Comparison of ENCODE assay signal across 22 mouse cellular contexts in the genomic region with DNA sequence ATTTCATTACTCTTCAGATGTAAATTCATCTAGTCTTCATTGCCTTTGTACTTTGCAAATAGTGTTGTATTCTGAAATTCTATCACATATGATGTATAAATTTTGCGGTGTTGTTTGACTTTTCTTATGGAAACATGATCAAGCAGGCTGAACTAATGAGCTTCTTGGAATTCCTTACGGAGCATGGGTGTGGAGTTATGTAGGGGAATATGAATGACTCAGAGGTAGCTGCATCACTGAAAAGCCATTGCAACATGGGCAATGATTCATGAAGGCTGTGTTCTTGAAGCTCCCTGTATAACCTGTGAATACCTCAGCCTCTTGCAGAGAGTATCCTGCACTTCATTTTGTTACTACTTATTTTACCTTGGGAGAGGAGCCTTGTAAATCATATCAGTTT. TPM values are rescaled to one million over a fixed set of nuclear protein-coding genes. Genes with fewer than 3 reads are reported as not detected.
DNase-seq lines count a peak whose midpoint lies in the region; ATAC-seq and TF ChIP-seq lines count a peak whose summit lies in the region.
"Had no signal": no experiment of that assay in that cellular context is flagged by ENCODE, and none has a peak within 500 bp of the region (broad histone marks: within the 10 kb centered on the region; RNA-seq: fewer than 3 reads in every experiment).

No protein-coding gene starts in this region.

- peak; percentile 9 to 24 for DNase-seq in adrenal gland, postnatal 36 days
- DNase-seq in adrenal gland, postnatal 4 days (ENCODE audit: low spot score in 2 of 2), result no peak
- peak; percentile 11 for DNase-seq in brain, adult 2 months (ENCODE audit: low read depth, low spot score)
- DNase-seq in heart, adult 9 months (ENCODE audit: low spot score in 2 of 2), result no peak
- no peak for DNase-seq in heart, postnatal 36 days
- DNase-seq: cerebellum, adult 18-20 months; cerebellum, adult 9-11 months; cerebellum, postnatal 36 days; forebrain, postnatal 0 days; gastrocnemius, postnatal 25 days; heart, postnatal 14 days; kidney, adult 2 months had no signal

- H3K36me3 ChIP-seq in C2C12 (ENCODE audit: control insufficient read depth, insufficient read depth), result peaks cover 9% of the 10 kb centered on the region
- peaks cover 30% of the 10 kb centered on the region for H3K36me3 ChIP-seq in kidney, embryonic 15.5 days
- H3K36me3 ChIP-seq: hindbrain, embryonic 15.5 days had no signal

- peaks cover 52% of the 10 kb centered on the region for H3K79me2 ChIP-seq in C2C12 (ENCODE audit: control insufficient read depth, insufficient read depth)

- H3ac ChIP-seq in C2C12 (ENCODE audit: control insufficient read depth, insufficient read length, low read depth), result no peak overlapping the region

- H3K4me1 ChIP-seq in kidney, embryonic 15.5 days, result peaks cover 6% of the 10 kb centered on the region
- H3K4me1 ChIP-seq: embryonic facial prominence, embryonic 13.5 days had no signal

- no peak overlapping the region for H3K9ac ChIP-seq in kidney, embryonic 15.5 days
- H3K9ac ChIP-seq: embryonic facial prominence, embryonic 13.5 days; forebrain, embryonic 13.5 days; forebrain, postnatal 0 days; hindbrain, embryonic 15.5 days had no signal

- no peaks in the 10 kb centered on the region for H3K27me3 ChIP-seq in C2C12 (ENCODE audit: control insufficient read depth, insufficient read depth, insufficient read length)
- no peaks in the 10 kb centered on the region for H3K27me3 ChIP-seq in kidney, embryonic 15.5 days
- H3K27me3 ChIP-seq: embryonic facial prominence, embryonic 13.5 days; forebrain, embryonic 13.5 days; hindbrain, embryonic 15.5 days had no signal

- no peak overlapping the region for H3K27ac ChIP-seq in kidney, embryonic 15.5 days
- H3K27ac ChIP-seq: embryonic facial prominence, embryonic 13.5 days; forebrain, embryonic 13.5 days; hindbrain, embryonic 15.5 days had no signal

- ATAC-seq in kidney, embryonic 15.5 days (replicated peaks; ENCODE audit: low FRiP score), result no peak
- ATAC-seq: activated CD4-positive, CD25-positive, alpha-beta regulatory T cell, adult 4 months; forebrain, embryonic 13.5 days; forebrain, postnatal 0 days; intestine, embryonic 16.5 days had no signal

- no peak overlapping the region for H3K4me3 ChIP-seq in C2C12 (ENCODE audit: insufficient read depth, poor library complexity, severe bottlenecking)
- no peak overlapping the region for H3K4me3 ChIP-seq in kidney, embryonic 15.5 days (replicated peaks)
- H3K4me3 ChIP-seq: embryonic facial prominence, embryonic 13.5 days; forebrain, embryonic 13.5 days; hindbrain, embryonic 15.5 days had no signal

- no peak for TF ChIP-seq CTCF in C2C12 (IDR thresholded peaks at IDR 0.05; ENCODE audit: control insufficient read depth, insufficient read depth, insufficient read length)

- H3K9me3 ChIP-seq in kidney, embryonic 15.5 days (replicated peaks), result no peaks in the 10 kb centered on the region
- H3K9me3 ChIP-seq: embryonic facial prominence, embryonic 13.5 days; forebrain, embryonic 13.5 days; hindbrain, embryonic 15.5 days had no signal

- no peak overlapping the region for H3K4me2 ChIP-seq in kidney, embryonic 15.5 days
- H3K4me2 ChIP-seq: embryonic facial prominence, embryonic 13.5 days; forebrain, embryonic 13.5 days; hindbrain, embryonic 15.5 days had no signal

- peaks cover 20% of the 10 kb centered on the region for H3K79me3 ChIP-seq in C2C12 (ENCODE audit: low read depth)

- 81% methylated on average over 2 of the region's 2 CpGs for WGBS in kidney, embryonic 15.5 days

- intact Hi-C loops in heart, postnatal 36 days (cut with DNase I), result no loop called here

TF ChIP-seq in C2C12, 6 proteins besides CTCF, POLR2A, EP300 and RAD21:
- TF ChIP-seq MAX (IDR thresholded peaks at IDR 0.05), result no peak
- TF ChIP-seq MYOG (IDR thresholded peaks at IDR 0.05; ENCODE audit: control insufficient read depth, extremely low read depth, insufficient read length), result no peak
- TF ChIP-seq CEBPB (IDR thresholded peaks at IDR 0.05; ENCODE audit: low read depth), result peak; percentile 85
- no peak for TF ChIP-seq MYOD1 (IDR thresholded peaks at IDR 0.05; ENCODE audit: control insufficient read depth, insufficient read length, low read depth)
- no peak for TF ChIP-seq USF1 (IDR thresholded peaks at IDR 0.05; ENCODE audit: low read depth)
- no peak for TF ChIP-seq FOSL1 (IDR thresholded peaks at IDR 0.05; ENCODE audit: insufficient read depth, low read length, poor library complexity, severe bottlenecking)
TF ChIP-seq in C2C12: peak in this region for 1.

RNA-seq across cellular contexts. Expression of gene Ttc37, which starts 3.5 kb away (rescaled TPM):
- total RNA-seq in adrenal gland, postnatal 36 days (2021), result 10 to 100 TPM; 27.1 to 29.2 TPM
- 10 to 100 TPM; 24.8 to 25.7 TPM for total RNA-seq in adrenal gland, postnatal 4 days (2021)
- 4.3 TPM for polyA plus RNA-seq in C2C12 (2012; fragmentation: generic; extraction: Trizol)
- 10 to 100 TPM in 1 of 2 experiments, 1 to 10 TPM in 1; 9.4 to 10.7 TPM for total RNA-seq in heart, postnatal 36 days (2021)
- 13.3 and 15.7 TPM in 2 replicates for polyA plus RNA-seq in kidney, embryonic 15.5 days (2015; fragmentation: Nextera tagmentation; extraction: Ambion mirVana)

RNA-seq across cellular contexts. Expression of gene Arsk, which starts 3.5 kb away (rescaled TPM):
- 10 to 100 TPM in 1 of 2 experiments, 1 to 10 TPM in 1; 7.5 to 11.1 TPM for total RNA-seq in adrenal gland, postnatal 36 days (2021)
- total RNA-seq in adrenal gland, postnatal 4 days (2021), result 10 to 100 TPM in 1 of 2 experiments, 1 to 10 TPM in 1; 9.1 to 11.6 TPM
- polyA plus RNA-seq in C2C12 (2012; fragmentation: generic; extraction: Trizol), result 3.4 TPM
- total RNA-seq in heart, postnatal 36 days (2021), result 1 to 10 TPM; 3.5 to 5.4 TPM
- polyA plus RNA-seq in kidney, embryonic 15.5 days (2015; fragmentation: Nextera tagmentation; extraction: Ambion mirVana), result 9.3 and 10.5 TPM in 2 replicates

RNA-seq across cellular contexts. Expression of gene Gpr150, which starts 45.2 kb away (rescaled TPM):
- total RNA-seq in adrenal gland, postnatal 36 days (2021), result not detected
- under 1 TPM; 0.23 to 0.36 TPM for total RNA-seq in adrenal gland, postnatal 4 days (2021)
- polyA plus RNA-seq in C2C12 (2012; fragmentation: generic; extraction: Trizol), result not detected
- under 1 TPM in 1 of 2 experiments, not detected in 1; 0.14 TPM for total RNA-seq in heart, postnatal 36 days (2021)
- polyA plus RNA-seq in kidney, embryonic 15.5 days (2015; fragmentation: Nextera tagmentation; extraction: Ambion mirVana), result 0.44 and 0.60 TPM in 2 replicates
- total RNA-seq: gastrocnemius, adult 18-20 months; gastrocnemius, postnatal 25 days; heart, adult 8-10 months; heart, postnatal 14 days had no signal
- polyA plus RNA-seq: activated CD4-positive, CD25-positive, alpha-beta regulatory T cell, adult 4 months; embryonic facial prominence, embryonic 13.5 days; heart, embryonic 14.5 days had no signal

Comparison
In these comparisons a context has a peak if more than half of its experiments do, and no peak if none do; other contexts are left out.
1. DNase-seq: peak in adrenal gland, postnatal 36 days (2 of 2) and brain, adult 2 months (single experiment); none in adrenal gland, postnatal 4 days (0 of 2), heart, adult 9 months (0 of 2) and heart, postnatal 36 days (0 of 2).